Mouse (Mus musculus) spleen, adult 2 months (tissue): ENCODE measurements around the gene Tcte3.

Experiments
- CTCF ChIP-seq: fragments of 200-500 bp; IDR thresholded peaks from 2 replicates; pipeline ENCODE4 v1.5.1; 2011; ENCODE audit warnings: mild to moderate bottlenecking, inconsistent platforms; ENCODE audit not compliant: insufficient read depth, insufficient read length, insufficient replicate concordance; ENCODE audit errors: extremely low read depth
- POLR2A ChIP-seq: fragments of 200-500 bp; IDR thresholded peaks from 2 replicates; pipeline ENCODE4 v1.6.1; 2011; ENCODE audit warnings: low read depth, low read length, inconsistent platforms

GRCm38 (mm10) chr17:15088591-15089001 lies 47.3 kb upstream of the Tcte3 start:
- TF ChIP-seq POLR2A (no peak), CTCF (no peak)
